Mouse (Mus musculus): ENCODE measurements around the gene Alk. TPM values are rescaled to one million over a fixed set of nuclear protein-coding genes. Genes with fewer than 3 reads are reported as not detected.

Gene Alk
- total and polyA plus RNA-seq, 3 experiments = not detected

DNA sequence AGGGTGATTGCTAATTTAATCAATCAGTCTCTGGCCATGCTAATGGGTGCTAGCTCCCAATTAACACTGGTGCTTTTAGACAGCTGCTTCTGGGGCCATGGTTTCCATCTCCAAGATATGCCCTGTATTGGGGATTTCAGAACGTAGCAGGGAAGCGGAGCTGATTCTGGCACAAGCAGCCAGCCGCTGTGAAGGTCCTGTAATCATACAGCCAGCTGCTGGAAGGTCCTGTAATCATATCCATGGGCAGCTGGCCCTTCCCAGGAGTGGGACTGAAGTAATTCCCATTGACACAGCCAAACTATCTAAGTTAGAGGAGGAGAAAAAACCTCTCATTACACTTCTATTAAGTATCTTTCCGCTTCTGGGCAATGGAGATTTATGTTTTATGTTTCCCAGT is 242.5 kb downstream of the Alk start:
- no peak overlapping the region for H3K27ac ChIP-seq (ENCODE audit: control insufficient read depth, low read depth, low read length)
- DNase-seq (ENCODE audit: low read depth, low spot score) = no peak
- no peaks in the 10 kb centered on the region for H3K79me2 ChIP-seq (ENCODE audit: control insufficient read depth, insufficient read depth, low read length, poor library complexity)
- H3K27me3 ChIP-seq (ENCODE audit: control insufficient read depth in 1 of 2, insufficient read depth in 2 of 2, low read length in 2 of 2) = no peaks in the 10 kb centered on the region
- H3K4me1 ChIP-seq (ENCODE audit: control insufficient read depth in 1 of 2, insufficient read depth in 2 of 2, low read length in 2 of 2) = no peaks in the 10 kb centered on the region
- TF ChIP-seq ELF1 (IDR thresholded peaks at IDR 0.05; ENCODE audit: low read depth, low read length) (no peak), POLR2AphosphoS5 (IDR thresholded peaks at IDR 0.05; ENCODE audit: borderline replicate concordance, low read depth, low read length) (no peak), ZC3H11A (IDR thresholded peaks at IDR 0.05; ENCODE audit: low read depth, low read length) (no peak), ETS1 (IDR thresholded peaks at IDR 0.05; ENCODE audit: low read depth, low read length) (no peak), CHD1 (IDR thresholded peaks at IDR 0.05; ENCODE audit: low read depth, low read length) (no peak), NRF1 (IDR thresholded peaks at IDR 0.05; ENCODE audit: insufficient read depth, low read depth, low read length, poor library complexity, severe bottlenecking) (no peak), MAZ (IDR thresholded peaks at IDR 0.05; ENCODE audit: low read depth, low read length) (no peak), TCF12 (IDR thresholded peaks at IDR 0.05; ENCODE audit: low read depth, low read length) (no peak), MAX (IDR thresholded peaks at IDR 0.05; ENCODE audit: low read length) (no peak), ZKSCAN1 (IDR thresholded peaks at IDR 0.05; ENCODE audit: low read depth, low read length) (no peak)
- no peak overlapping the region for H3K9ac ChIP-seq (ENCODE audit: control insufficient read depth, low read depth, low read length, poor library complexity, severe bottlenecking)
- no peaks in the 10 kb centered on the region for H3K36me3 ChIP-seq (ENCODE audit: control insufficient read depth in 1 of 2, insufficient read depth in 2 of 2, low read length in 2 of 2)
- no peaks in the 10 kb centered on the region for H3K9me3 ChIP-seq (replicated peaks; ENCODE audit: insufficient read depth, low read length)
- H3K4me3 ChIP-seq (ENCODE audit: control insufficient read depth in 1 of 2, insufficient read depth in 1 of 2, low read depth in 2 of 2, low read length in 2 of 2) = no peak overlapping the region

DNA sequence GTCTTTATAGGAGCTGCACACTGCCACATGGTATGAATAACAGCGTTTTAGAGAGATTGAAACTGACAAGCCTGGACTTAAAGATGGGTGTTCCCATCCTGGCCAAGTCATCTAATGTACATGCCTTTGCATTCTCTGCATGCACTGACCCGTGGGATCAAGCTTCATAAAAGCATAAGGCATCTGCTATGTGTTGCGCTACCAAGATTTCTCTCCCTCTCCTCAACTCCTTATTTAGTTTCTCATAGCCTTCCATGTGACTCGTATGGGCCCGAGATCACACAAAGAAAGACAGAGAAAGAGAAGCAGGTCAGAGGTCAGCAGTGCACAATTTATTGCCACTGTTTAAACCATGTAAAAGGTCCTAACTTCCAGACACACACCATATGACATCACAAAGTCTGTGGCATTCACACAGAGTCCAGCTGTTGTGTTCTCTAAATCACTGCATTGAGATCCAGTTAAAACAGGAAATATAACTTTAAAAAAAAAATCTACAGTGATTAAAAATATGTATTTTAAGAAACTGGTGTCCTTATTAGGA is 247.6 kb downstream of the Alk start:
- Histone ChIP-seq H3K27ac (ENCODE audit: control insufficient read depth, low read depth, low read length) (no peak overlapping the region), H3K36me3 (ENCODE audit: control insufficient read depth in 1 of 2, insufficient read depth in 2 of 2, low read length in 2 of 2) (no peaks in the 10 kb centered on the region), H3K9ac (ENCODE audit: control insufficient read depth, low read depth, low read length, poor library complexity, severe bottlenecking) (no peak overlapping the region), H3K4me3 (ENCODE audit: control insufficient read depth in 1 of 2, insufficient read depth in 1 of 2, low read depth in 2 of 2, low read length in 2 of 2) (no peak overlapping the region), H3K4me1 (ENCODE audit: control insufficient read depth in 1 of 2, insufficient read depth in 2 of 2, low read length in 2 of 2) (no peaks in the 10 kb centered on the region), H3K9me3 (replicated peaks; ENCODE audit: insufficient read depth, low read length) (no peaks in the 10 kb centered on the region), H3K79me2 (ENCODE audit: control insufficient read depth, insufficient read depth, low read length, poor library complexity) (no peaks in the 10 kb centered on the region), H3K27me3 (ENCODE audit: control insufficient read depth in 1 of 2, insufficient read depth in 2 of 2, low read length in 2 of 2) (no peaks in the 10 kb centered on the region)
- no peak for DNase-seq (ENCODE audit: low read depth, low spot score)
- TF ChIP-seq E2F4 (IDR thresholded peaks at IDR 0.05; ENCODE audit: borderline replicate concordance, low read depth, low read length) (no peak), MYC (IDR thresholded peaks at IDR 0.05; ENCODE audit: low read depth, low read length) (no peak), UBTF (IDR thresholded peaks at IDR 0.05; ENCODE audit: borderline replicate concordance, insufficient read depth, low read depth, low read length) (no peak), NRF1 (IDR thresholded peaks at IDR 0.05; ENCODE audit: insufficient read depth, low read depth, low read length, poor library complexity, severe bottlenecking) (no peak), MXI1 (IDR thresholded peaks at IDR 0.05; ENCODE audit: low read depth, low read length) (no peak), CTCF (IDR thresholded peaks at IDR 0.05 in 2 of 3, conservative IDR thresholded peaks at IDR 0.05 in 1 of 3; ENCODE audit: control insufficient read depth in 1 of 3, insufficient read depth in 1 of 3, low read depth in 2 of 3, low read length in 3 of 3, poor library complexity in 1 of 3, severe bottlenecking in 1 of 3) (no peak), SIN3A (IDR thresholded peaks at IDR 0.05; ENCODE audit: low read length) (no peak), EP300 (IDR thresholded peaks at IDR 0.05; ENCODE audit: low read depth in 1 of 2, low read length in 2 of 2) (no peak), JUND (IDR thresholded peaks at IDR 0.05; ENCODE audit: low read depth, low read length) (no peak)

Measured in MEL (cell line).